Mouse (Mus musculus): Measurements from ENCODE around the gene B3galt1. TPM values are rescaled to one million over a fixed set of nuclear protein-coding genes. Genes with fewer than 3 reads are reported as not detected.

Gene B3galt1
- polyA plus RNA-seq, 1 experiment from 2014 or later, result 6.1 TPM

DNA sequence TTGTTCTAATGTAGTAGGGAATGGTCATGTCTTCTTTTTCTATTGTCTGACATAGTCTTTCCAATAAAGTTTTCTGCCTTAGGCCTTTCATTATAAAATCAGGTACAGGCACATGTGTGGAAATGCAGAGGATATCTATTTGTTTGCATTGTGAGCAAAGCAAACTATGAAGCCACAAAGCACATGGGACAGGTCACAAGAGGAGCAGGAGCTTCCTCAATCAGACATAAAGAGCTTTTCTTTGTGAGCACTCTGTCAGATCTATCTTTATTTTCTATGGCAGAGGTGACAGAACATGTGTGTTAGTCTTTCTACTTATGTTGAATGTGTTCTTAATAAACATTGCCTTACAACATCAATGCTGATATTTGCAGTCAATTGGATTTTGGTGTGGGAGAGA is 410.1 kb downstream of the B3galt1 start:
- no peak overlapping the region for H3K4me3 ChIP-seq
- H3K27ac ChIP-seq, result no peak overlapping the region
- no peak for DNase-seq (ENCODE audit: low spot score)
- no peaks in the 10 kb centered on the region for H3K9me3 ChIP-seq (replicated peaks)
- no peaks in the 10 kb centered on the region for H3K4me1 ChIP-seq
- no peaks in the 10 kb centered on the region for H3K27me3 ChIP-seq (ENCODE audit: low read depth, poor library complexity, severe bottlenecking)
- H3K36me3 ChIP-seq, result no peaks in the 10 kb centered on the region

DNA sequence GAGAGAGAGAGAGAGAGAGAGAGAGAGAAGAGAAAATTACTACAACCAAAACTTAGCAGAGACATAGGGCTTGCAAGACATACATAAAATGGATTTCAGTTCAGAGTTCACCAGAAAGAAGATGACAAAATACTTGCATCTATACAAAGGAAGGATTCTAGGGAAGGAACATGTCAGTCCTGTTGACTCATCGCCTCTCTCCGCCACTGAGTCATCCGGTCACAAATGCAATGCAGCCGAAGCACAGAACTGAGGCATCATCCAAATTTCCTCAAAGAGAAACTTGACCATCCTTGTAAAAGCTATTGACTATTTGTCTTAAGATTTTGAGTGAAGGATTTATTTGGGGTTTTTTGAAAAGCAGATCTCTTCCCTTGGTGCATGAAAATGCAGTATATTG is 410.8 kb downstream of the B3galt1 start:
- Histone ChIP-seq H3K9me3 (replicated peaks) (no peaks in the 10 kb centered on the region), H3K4me3 (no peak overlapping the region), H3K4me1 (no peaks in the 10 kb centered on the region), H3K27ac (no peak overlapping the region), H3K27me3 (ENCODE audit: low read depth, poor library complexity, severe bottlenecking) (no peaks in the 10 kb centered on the region), H3K36me3 (no peaks in the 10 kb centered on the region)
- 95% methylated on average over 4 of the region's 4 CpGs for WGBS
- DNase-seq (ENCODE audit: low spot score), result no peak

DNA sequence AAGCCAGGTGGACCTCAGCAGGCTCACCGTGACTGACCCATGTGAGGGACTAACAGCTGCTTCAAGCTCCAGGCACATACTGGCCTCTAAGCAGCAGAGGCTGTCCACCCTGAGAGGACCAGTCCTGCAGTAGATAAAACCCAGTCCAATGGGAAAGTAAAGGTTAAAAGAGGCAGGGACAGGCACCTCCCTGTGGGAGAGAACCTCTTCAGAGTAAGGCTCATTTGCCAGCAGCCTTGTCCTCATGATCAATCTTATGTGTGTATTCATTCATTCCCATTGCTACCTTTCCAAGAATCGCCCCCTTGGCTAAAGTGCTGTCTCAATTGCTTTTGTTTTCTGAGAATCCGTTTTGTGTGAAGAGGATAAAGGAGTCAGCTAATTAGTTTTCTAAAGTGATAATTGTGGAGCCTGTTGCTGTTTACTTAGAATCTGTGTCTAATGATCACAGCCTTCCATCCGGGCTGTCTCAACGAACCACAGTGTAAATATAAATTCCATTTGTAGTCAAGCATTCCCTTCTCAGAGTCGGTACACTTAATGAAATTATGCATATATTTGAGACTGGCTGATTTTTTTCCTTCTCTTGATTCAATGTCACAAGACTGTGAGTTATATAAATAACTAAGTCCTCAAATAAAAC is 412.1 kb downstream of the B3galt1 start:
- no peaks in the 10 kb centered on the region for H3K27me3 ChIP-seq (ENCODE audit: low read depth, poor library complexity, severe bottlenecking)
- no peak for DNase-seq (ENCODE audit: low spot score)
- H3K4me3 ChIP-seq, result no peak overlapping the region
- H3K36me3 ChIP-seq, result no peaks in the 10 kb centered on the region
- H3K27ac ChIP-seq, result no peak overlapping the region
- H3K9me3 ChIP-seq (replicated peaks), result no peaks in the 10 kb centered on the region
- 75% methylated on average over 6 of the region's 6 CpGs for WGBS
- no peaks in the 10 kb centered on the region for H3K4me1 ChIP-seq

DNA sequence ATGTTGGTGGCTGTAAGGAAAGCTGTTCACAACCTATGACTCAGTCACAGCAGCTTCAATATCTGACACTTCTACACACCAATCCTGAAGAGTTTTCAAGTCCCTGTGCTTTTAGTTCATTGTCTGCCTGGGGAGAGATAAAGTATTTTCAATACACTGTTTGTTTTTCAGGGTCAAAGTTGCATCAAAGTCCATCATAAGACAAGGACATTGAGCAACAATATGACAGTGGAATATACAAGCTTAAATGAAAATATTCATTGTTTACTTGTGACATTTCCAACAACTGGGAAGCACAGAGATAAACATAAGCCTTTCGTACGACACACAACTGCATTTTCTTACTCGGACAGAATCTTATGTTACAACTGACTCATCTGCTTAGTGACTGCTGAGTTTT is 417.9 kb downstream of the B3galt1 start:
- H3K36me3 ChIP-seq, result no peaks in the 10 kb centered on the region
- DNase-seq (ENCODE audit: low spot score), result no peak
- no peaks in the 10 kb centered on the region for H3K4me1 ChIP-seq
- H3K27me3 ChIP-seq (ENCODE audit: low read depth, poor library complexity, severe bottlenecking), result no peaks in the 10 kb centered on the region
- no peak overlapping the region for H3K4me3 ChIP-seq
- 95% methylated on average over 3 of the region's 3 CpGs for WGBS
- no peaks in the 10 kb centered on the region for H3K9me3 ChIP-seq (replicated peaks)
- no peak overlapping the region for H3K27ac ChIP-seq

DNA sequence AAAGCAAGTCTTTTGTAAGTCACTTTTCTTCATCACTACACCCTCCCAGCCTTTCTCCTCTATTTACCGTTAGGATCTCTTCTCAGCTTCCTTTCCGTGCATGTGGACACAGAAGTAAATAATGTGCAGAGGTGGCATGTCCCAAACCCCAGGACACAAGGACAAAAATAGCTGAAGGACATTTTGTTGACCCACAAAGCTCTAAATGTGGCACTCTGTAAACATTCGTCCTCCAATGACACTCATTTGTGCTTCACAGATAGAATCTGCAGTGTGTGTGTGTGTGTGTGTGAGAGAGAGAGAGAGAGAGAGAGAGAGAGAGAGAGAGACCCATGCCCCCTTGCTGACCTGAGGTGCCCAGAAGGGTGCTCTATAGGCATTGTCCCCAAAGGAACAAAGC is 419.5 kb downstream of the B3galt1 start:
- Histone ChIP-seq H3K27ac (no peak overlapping the region), H3K4me1 (peaks cover 9% of the 10 kb centered on the region), H3K9me3 (replicated peaks) (no peaks in the 10 kb centered on the region), H3K36me3 (no peaks in the 10 kb centered on the region), H3K4me3 (no peak overlapping the region), H3K27me3 (ENCODE audit: low read depth, poor library complexity, severe bottlenecking) (no peaks in the 10 kb centered on the region)
- no peak for DNase-seq (ENCODE audit: low spot score)
- 90% methylated on average over 3 of the region's 3 CpGs for WGBS

DNA sequence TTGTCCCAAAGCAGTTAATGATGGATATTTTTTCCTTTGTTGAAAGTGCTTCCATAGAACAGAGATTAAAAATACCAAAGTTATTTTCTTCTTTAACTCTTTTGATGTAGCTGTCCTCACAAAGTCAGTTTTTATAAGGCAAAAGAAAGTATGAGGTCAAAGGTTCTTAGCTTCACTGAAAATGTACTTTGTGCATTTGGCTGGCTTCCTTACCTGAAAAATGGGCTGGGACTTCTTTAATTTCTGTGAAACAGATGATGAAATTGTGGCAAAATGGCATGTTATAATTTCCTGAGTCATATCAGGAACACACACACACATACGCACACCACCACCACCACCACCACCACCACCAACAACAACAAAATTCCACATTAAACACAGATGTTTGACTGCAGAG is 427.8 kb downstream of the B3galt1 start:
- 88% methylated on average over 1 of the region's 1 CpGs for WGBS
- no peak overlapping the region for H3K4me3 ChIP-seq
- no peak for DNase-seq (ENCODE audit: low spot score)
- H3K36me3 ChIP-seq, result no peaks in the 10 kb centered on the region
- H3K9me3 ChIP-seq (replicated peaks), result no peaks in the 10 kb centered on the region
- peaks cover 9% of the 10 kb centered on the region for H3K4me1 ChIP-seq
- H3K27ac ChIP-seq, result no peak overlapping the region
- no peaks in the 10 kb centered on the region for H3K27me3 ChIP-seq (ENCODE audit: low read depth, poor library complexity, severe bottlenecking)

DNA sequence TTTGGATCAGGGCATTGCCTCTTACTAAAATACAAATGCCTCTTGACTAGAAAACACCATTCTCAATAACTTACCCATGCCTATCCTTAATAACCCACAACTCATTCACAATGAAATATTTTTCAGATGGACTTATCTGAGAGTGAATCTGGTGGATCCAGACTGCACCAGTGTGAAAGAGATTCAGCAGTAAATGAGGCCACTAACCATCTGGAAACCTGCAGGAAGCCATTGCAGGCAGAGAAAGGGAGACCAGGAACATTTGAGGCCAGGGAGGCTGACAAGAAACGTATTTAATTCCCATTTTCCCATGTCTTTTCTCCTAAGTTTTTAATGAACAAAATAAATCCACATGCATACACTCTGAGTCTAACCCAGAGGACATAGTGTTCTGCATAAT is 437.4 kb downstream of the B3galt1 start:
- Histone ChIP-seq H3K27ac (no peak overlapping the region), H3K9me3 (replicated peaks) (no peaks in the 10 kb centered on the region), H3K27me3 (ENCODE audit: low read depth, poor library complexity, severe bottlenecking) (no peaks in the 10 kb centered on the region), H3K36me3 (no peaks in the 10 kb centered on the region), H3K4me1 (no peaks in the 10 kb centered on the region), H3K4me3 (no peak overlapping the region)
- DNase-seq (ENCODE audit: low spot score), result no peak
- WGBS, result 62% methylated on average over 1 of the region's 1 CpGs

DNA sequence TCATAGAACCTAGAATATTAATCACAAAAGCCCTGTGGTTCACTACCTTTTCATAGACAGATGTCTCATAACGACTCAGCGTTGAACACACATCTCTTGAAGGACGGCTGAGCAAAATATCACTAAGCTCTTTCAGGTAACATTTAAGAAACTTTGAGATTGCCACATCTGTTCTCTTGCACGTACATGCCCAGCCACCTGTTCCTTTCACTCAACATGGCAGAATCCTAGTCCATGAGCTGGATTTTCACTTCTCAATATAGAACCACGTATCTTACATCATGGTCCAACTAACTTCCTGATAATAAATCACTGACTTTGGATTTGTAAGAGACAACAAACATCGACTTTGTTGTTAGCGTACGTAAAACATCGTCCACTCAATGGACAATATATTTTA is 439.5 kb downstream of the B3galt1 start:
- WGBS, result 94% methylated on average over 9 of the region's 9 CpGs
- DNase-seq (ENCODE audit: low spot score), result no peak
- Histone ChIP-seq H3K4me1 (no peaks in the 10 kb centered on the region), H3K9me3 (replicated peaks) (no peaks in the 10 kb centered on the region), H3K27ac (no peak overlapping the region), H3K27me3 (ENCODE audit: low read depth, poor library complexity, severe bottlenecking) (no peaks in the 10 kb centered on the region), H3K36me3 (no peaks in the 10 kb centered on the region), H3K4me3 (no peak overlapping the region)

DNA sequence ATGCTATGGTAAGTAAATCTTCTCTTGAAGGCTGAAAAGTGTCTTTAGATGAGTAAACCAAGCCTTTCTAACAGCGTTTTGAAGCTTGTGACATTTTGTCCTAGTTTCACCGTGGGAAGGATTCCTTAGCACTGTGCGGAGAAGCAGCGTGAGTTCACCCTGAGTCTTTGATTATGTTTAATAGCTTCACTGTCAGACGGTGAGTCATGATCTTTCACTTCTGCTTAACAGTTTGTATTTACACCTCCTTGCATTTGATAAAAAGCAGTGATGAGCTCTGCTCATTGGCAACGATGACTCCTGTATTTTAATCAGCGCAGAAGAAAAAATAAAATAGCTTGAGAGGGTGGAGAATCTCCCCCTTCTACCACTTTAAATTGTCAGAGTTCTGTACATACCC is 440.0 kb downstream of the B3galt1 start:
- no peaks in the 10 kb centered on the region for H3K9me3 ChIP-seq (replicated peaks)
- H3K4me1 ChIP-seq, result no peaks in the 10 kb centered on the region
- no peaks in the 10 kb centered on the region for H3K36me3 ChIP-seq
- H3K27ac ChIP-seq, result no peak overlapping the region
- H3K27me3 ChIP-seq (ENCODE audit: low read depth, poor library complexity, severe bottlenecking), result no peaks in the 10 kb centered on the region
- WGBS, result 86% methylated on average over 7 of the region's 7 CpGs
- DNase-seq (ENCODE audit: low spot score), result no peak
- no peak overlapping the region for H3K4me3 ChIP-seq

DNA sequence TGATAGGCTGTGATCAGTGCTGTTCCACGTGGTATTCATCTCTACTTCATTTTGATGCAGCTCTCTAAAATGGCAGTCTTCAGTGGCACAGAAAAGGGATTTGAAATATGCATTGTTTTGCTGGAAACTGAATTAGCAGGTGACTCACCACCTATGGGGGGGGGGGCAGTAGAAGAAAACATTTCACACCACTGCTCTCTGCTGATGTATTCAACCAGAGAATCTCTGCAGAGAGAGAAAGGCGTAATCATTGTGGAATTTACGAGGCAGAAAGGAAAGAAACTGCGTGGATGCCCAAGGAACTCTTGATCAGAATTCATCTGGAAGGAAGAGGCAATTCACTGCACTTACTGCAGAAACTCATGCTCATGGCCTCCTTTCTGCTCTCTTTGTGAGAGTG is 445.7 kb downstream of the B3galt1 start:
- Histone ChIP-seq H3K9me3 (replicated peaks) (no peaks in the 10 kb centered on the region), H3K27me3 (ENCODE audit: low read depth, poor library complexity, severe bottlenecking) (no peaks in the 10 kb centered on the region), H3K36me3 (no peaks in the 10 kb centered on the region), H3K4me3 (no peak overlapping the region), H3K4me1 (no peaks in the 10 kb centered on the region), H3K27ac (no peak overlapping the region)
- DNase-seq (ENCODE audit: low spot score), result no peak
- 76% methylated on average over 4 of the region's 4 CpGs for WGBS

DNA sequence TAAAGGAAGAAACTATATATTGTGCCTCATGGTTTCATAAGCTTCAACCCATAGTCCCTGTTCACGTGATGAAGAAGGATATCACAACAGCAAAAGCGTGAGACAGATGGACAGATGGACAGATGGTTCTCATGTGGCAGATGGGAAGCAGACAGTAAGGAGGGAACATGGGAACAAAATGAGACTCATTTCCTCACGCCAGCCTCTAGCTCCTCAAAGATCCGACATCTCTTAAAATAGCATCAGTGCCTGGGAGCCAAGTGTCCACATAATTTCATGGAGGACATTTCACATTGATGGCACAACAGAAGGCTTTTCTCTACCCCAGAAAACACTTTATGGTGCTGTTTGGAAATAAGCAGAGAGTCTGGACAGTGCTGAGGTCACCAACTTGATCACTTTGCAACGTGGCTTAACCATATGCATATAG is 454.6 kb downstream of the B3galt1 start:
- no peaks in the 10 kb centered on the region for H3K27me3 ChIP-seq (ENCODE audit: low read depth, poor library complexity, severe bottlenecking)
- H3K4me1 ChIP-seq, result no peaks in the 10 kb centered on the region
- H3K9me3 ChIP-seq (replicated peaks), result no peaks in the 10 kb centered on the region
- WGBS, result 92% methylated on average over 5 of the region's 5 CpGs
- H3K36me3 ChIP-seq, result no peaks in the 10 kb centered on the region
- DNase-seq (ENCODE audit: low spot score), result no peak
- H3K4me3 ChIP-seq, result no peak overlapping the region
- no peak overlapping the region for H3K27ac ChIP-seq

DNA sequence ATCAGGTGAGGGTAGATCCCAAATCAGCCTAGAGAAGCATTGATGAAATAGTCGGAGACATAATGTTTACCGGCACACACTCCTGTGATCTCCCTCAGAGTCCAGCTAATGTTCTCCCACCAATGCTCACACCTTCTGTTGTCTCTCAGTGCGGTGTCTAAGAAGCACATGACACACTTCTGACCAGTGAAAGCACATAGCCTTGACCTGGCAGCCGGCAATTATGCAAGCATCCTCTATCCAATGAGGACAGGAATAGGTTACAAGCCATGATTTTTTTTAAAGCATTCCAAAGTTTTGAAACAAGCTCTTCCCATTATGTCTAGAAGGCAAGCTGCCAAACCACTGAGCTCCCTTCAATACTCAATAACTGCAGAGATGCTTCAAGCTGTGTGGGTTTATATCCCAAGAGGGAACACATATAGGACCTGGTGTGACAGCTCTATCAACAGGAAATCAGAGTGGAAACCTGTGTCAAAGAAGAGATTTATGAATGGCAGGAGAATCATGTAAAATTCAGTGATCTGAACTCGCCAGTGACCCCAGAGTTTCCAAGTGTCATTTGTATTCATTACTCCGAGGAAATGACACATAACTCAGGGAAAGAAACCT is 456.0 kb downstream of the B3galt1 start:
- H3K9me3 ChIP-seq (replicated peaks), result no peaks in the 10 kb centered on the region

DNA sequence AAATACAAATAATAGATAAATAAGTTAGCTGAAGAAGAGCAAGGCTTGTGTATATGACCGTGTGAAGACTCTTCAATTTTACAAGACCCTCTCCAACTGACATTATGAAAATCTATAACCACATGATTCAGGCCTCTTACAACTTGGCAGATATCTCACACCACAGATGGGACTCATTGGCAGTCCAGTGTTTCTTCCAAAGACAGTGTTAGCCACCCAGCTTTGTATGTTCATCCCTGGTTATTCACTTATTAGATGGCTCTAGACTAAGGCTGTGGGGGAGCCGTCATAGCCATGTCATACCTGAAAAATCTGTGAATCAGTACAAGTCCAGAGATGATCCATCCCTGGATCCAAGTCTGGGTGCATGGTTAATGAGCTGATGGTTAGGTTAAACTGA is 463.1 kb downstream of the B3galt1 start:
- Histone ChIP-seq H3K27ac (no peak overlapping the region), H3K4me1 (no peaks in the 10 kb centered on the region), H3K36me3 (no peaks in the 10 kb centered on the region), H3K4me3 (no peak overlapping the region), H3K27me3 (ENCODE audit: low read depth, poor library complexity, severe bottlenecking) (no peaks in the 10 kb centered on the region), H3K9me3 (replicated peaks) (no peaks in the 10 kb centered on the region)
- 95% methylated on average over 2 of the region's 2 CpGs for WGBS
- DNase-seq (ENCODE audit: low spot score), result no peak

More for the DNA sequence above, 456.0 kb downstream of the B3galt1 start:
- WGBS, result 88% methylated on average over 6 of the region's 6 CpGs
- H3K27me3 ChIP-seq (ENCODE audit: low read depth, poor library complexity, severe bottlenecking), result no peaks in the 10 kb centered on the region
- no peak overlapping the region for H3K27ac ChIP-seq
- no peaks in the 10 kb centered on the region for H3K4me1 ChIP-seq
- no peak for DNase-seq (ENCODE audit: low spot score)
- H3K36me3 ChIP-seq, result no peaks in the 10 kb centered on the region
- H3K4me3 ChIP-seq, result no peak overlapping the region

DNA sequence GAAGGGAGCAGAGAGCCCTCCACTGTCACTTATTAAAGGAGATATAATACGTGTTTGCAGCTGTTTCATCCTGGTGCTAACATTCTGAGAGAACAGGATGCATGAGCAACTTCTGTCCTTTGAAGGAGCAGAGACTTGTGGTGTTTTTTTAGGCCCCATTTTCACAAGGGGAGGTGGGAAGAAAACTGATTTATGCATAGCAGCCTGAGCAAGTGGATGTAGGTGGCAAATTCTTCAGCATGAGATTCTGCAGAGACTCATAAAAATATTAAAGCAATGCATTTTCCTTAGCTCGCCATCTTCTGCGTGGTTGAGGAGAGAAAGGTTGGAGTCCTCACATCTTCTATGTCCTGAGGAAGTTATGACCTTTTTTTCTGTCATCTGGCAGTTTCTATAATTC is 469.0 kb downstream of the B3galt1 start:
- Histone ChIP-seq H3K9me3 (replicated peaks) (no peaks in the 10 kb centered on the region), H3K27ac (no peak overlapping the region), H3K4me1 (no peaks in the 10 kb centered on the region), H3K4me3 (no peak overlapping the region), H3K27me3 (ENCODE audit: low read depth, poor library complexity, severe bottlenecking) (no peaks in the 10 kb centered on the region), H3K36me3 (no peaks in the 10 kb centered on the region)
- WGBS, result 86% methylated on average over 3 of the region's 3 CpGs
- DNase-seq (ENCODE audit: low spot score), result no peak
